Mouse (Mus musculus): ENCODE measurements around the gene Tnk2. TPM values are rescaled to one million over a fixed set of nuclear protein-coding genes. Genes with fewer than 3 reads are reported as not detected.

Gene Tnk2
- total RNA-seq, 1 experiment from 2014 or later: 26.3 TPM

DNA sequence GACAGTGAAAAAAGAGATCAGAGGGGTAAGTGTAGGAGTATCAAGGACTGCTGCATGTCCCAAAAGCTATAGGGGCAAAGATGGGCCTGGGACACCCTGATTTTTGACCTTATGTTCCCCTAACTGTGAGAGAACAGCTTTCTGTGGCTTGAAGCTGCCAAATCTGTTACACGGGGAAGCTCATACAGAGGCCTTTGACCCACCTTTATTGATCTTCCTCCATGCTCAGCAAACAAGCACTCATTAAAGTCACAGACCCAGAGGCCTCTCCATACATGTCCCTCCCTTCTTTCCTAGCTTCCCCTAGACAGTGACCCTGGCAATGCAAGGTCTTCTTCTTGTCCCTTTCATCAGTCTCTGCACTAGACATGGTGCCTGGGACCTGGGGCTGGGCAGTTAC, 85.1 kb downstream of the Tnk2 start:
- ATAC-seq (replicated peaks; ENCODE audit: insufficient number of reproducible peaks, low FRiP score, low TSS enrichment, poor library complexity, severe bottlenecking): no peak

Other genes with a start within 250 kb of the Tnk2 start
- gene Tm4sf19, start 243.4 kb upstream of the Tnk2 start, total RNA-seq (2017): not detected in 3 replicates
- 5.4 to 18.0 TPM (median 16.4 TPM) in 3 replicates for gene Tctex1d2, start 224.2 kb upstream of the Tnk2 start, total RNA-seq (2017)
- gene Pcyt1a, start 213.0 kb upstream of the Tnk2 start, total RNA-seq (2017): 58.4 to 78.2 TPM (median 76.1 TPM) in 3 replicates
- 0.48 to 0.49 TPM in 2 of 3 replicates, not detected in the other for gene Slc51a, start 156.0 kb upstream of the Tnk2 start, total RNA-seq (2017)
- gene Zdhhc19, start 147.6 kb upstream of the Tnk2 start, total RNA-seq (2017): not detected in 3 replicates
- 24.5 to 52.2 TPM (median 43.5 TPM) in 3 replicates for gene Tfrc, start 35.0 kb upstream of the Tnk2 start, total RNA-seq (2017)
- not detected in 3 replicates for gene Muc4, start 92.0 kb downstream of the Tnk2 start, total RNA-seq (2017)
- gene Muc20, start 153.6 kb downstream of the Tnk2 start, total RNA-seq (2017): 0.19 TPM in 1 of 3 replicates, not detected in the others
- gene Smbd1, start 166.6 kb downstream of the Tnk2 start, total RNA-seq (2017): not detected in 3 replicates
- 55.8 to 78.8 TPM (median 67.5 TPM) in 3 replicates for gene Fyttd1, start 233.6 kb downstream of the Tnk2 start, total RNA-seq (2017)
- 12.4 to 41.8 TPM (median 31.2 TPM) in 3 replicates for gene Rubcn, start 233.9 kb downstream of the Tnk2 start, total RNA-seq (2017)